19 mouse cellular contexts compared by ENCODE assay signal in the genomic region with DNA sequence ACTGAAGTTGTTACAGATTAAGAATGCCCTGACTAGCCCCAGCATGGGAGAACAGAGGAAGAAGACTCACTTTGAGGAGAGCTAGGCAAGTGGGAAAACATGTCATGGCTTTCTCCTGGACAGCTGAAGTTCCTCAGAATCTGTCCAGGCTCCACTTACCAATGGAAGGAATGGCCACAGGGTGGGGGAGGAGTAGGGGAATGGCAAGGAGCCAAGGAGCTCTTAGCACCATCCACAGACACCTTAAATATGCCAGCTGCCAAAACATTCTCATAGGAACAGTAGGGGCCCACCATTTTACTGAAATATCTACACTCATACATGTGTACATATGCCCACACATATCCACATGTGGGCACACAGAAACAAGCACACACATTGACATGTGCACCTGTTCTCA.
DNase-seq lines count a peak whose midpoint lies in the region; ATAC-seq and TF ChIP-seq lines count a peak whose summit lies in the region.
"Had no signal": no experiment of that assay in that cellular context is flagged by ENCODE, and none has a peak within 500 bp of the region (broad histone marks: within the 10 kb centered on the region; RNA-seq: fewer than 3 reads in every experiment).

No protein-coding gene starts in this region.

- no peaks in the 10 kb centered on the region for H3K36me3 ChIP-seq in heart, embryonic 14.5 days (ENCODE audit: control insufficient read depth, insufficient read depth, low read length)
- peaks cover 8% of the 10 kb centered on the region for H3K36me3 ChIP-seq in heart, adult 2 months (ENCODE audit: control insufficient read depth, insufficient read depth, low read length)
- no peaks in the 10 kb centered on the region for H3K36me3 ChIP-seq in embryonic facial prominence, embryonic 14.5 days (ENCODE audit: control insufficient read depth, insufficient read depth, low read length)
- no peaks in the 10 kb centered on the region for H3K36me3 ChIP-seq in myocyte (ENCODE audit: control insufficient read depth, insufficient read depth)
- H3K36me3 ChIP-seq: forebrain, embryonic 10.5 days; liver, embryonic 12.5 days had no signal

- intact Hi-C loops in heart, adult 2 months (cut with DNase I) = no loop called here

- no peak for DNase-seq in heart, adult 2 months
- DNase-seq in lung, postnatal 36 days = peak; percentile 8
- DNase-seq in lung, postnatal 14 days = no peak
- DNase-seq in embryonic facial prominence, embryonic 14.5 days (ENCODE audit: low spot score) = no peak
- no peak for DNase-seq in layer of hippocampus, postnatal 25 days (ENCODE audit: extremely low spot score in 1 of 2, low spot score in 1 of 2)
- DNase-seq in thymus, postnatal 25 days = no peak
- DNase-seq: adrenal gland, postnatal 25 days; gastrocnemius, postnatal 36 days; kidney, postnatal 14 days; midbrain, embryonic 14.5 days; right cerebral cortex, postnatal 4 days; thymus, adult 2 months had no signal

- no peak for ATAC-seq in heart, embryonic 14.5 days (ENCODE audit: insufficient number of reproducible peaks, insufficient read depth, low FRiP score, low read depth)
- no peak for ATAC-seq in embryonic facial prominence, embryonic 14.5 days (ENCODE audit: low read depth)
- ATAC-seq: intestine, postnatal 0 days; liver, embryonic 12.5 days; lung, postnatal 0 days had no signal

- TF ChIP-seq POLR2A in heart, adult 2 months (IDR thresholded peaks at IDR 0.05; ENCODE audit: insufficient read depth, low read depth, low read length) = no peak
- no peak for TF ChIP-seq POLR2A in myocyte (IDR thresholded peaks at IDR 0.05; ENCODE audit: insufficient read length, low read depth)

- no peak overlapping the region for H3ac ChIP-seq in myocyte (ENCODE audit: control insufficient read depth, insufficient read length)

- TF ChIP-seq CTCF in heart, adult 2 months (IDR thresholded peaks at IDR 0.05) = no peak

- no peak overlapping the region for H3K9ac ChIP-seq in heart, embryonic 14.5 days (ENCODE audit: low read length)
- H3K9ac ChIP-seq in heart, adult 2 months (ENCODE audit: low read depth, low read length) = no peak overlapping the region
- no peak overlapping the region for H3K9ac ChIP-seq in embryonic facial prominence, embryonic 14.5 days (ENCODE audit: low read depth, low read length)
- H3K9ac ChIP-seq: hindbrain, embryonic 14.5 days; liver, embryonic 12.5 days had no signal

- no peaks in the 10 kb centered on the region for H3K79me2 ChIP-seq in heart, adult 2 months (replicated peaks; ENCODE audit: control insufficient read depth, insufficient read depth, low read length)
- no peaks in the 10 kb centered on the region for H3K79me2 ChIP-seq in myocyte (ENCODE audit: control insufficient read depth, insufficient read depth)

- no peak overlapping the region for H3K4me3 ChIP-seq in heart, embryonic 14.5 days (ENCODE audit: control insufficient read depth in 1 of 2, insufficient read depth in 1 of 2, low read depth in 1 of 2, low read length in 2 of 2)
- H3K4me3 ChIP-seq in heart, adult 2 months = no peak overlapping the region
- no peak overlapping the region for H3K4me3 ChIP-seq in embryonic facial prominence, embryonic 14.5 days (ENCODE audit: low read depth, low read length)
- H3K4me3 ChIP-seq in myocyte = no peak overlapping the region
- H3K4me3 ChIP-seq: forebrain, embryonic 10.5 days; liver, embryonic 12.5 days had no signal

- no peaks in the 10 kb centered on the region for H3K27me3 ChIP-seq in heart, embryonic 14.5 days (ENCODE audit: control insufficient read depth, insufficient read depth, low read length)
- no peaks in the 10 kb centered on the region for H3K27me3 ChIP-seq in heart, adult 2 months (ENCODE audit: control insufficient read depth, insufficient read depth, low read length)
- H3K27me3 ChIP-seq in embryonic facial prominence, embryonic 14.5 days (replicated peaks; ENCODE audit: control insufficient read depth, insufficient read depth, low read length) = no peaks in the 10 kb centered on the region
- no peaks in the 10 kb centered on the region for H3K27me3 ChIP-seq in myocyte (ENCODE audit: control insufficient read depth, insufficient read depth, insufficient read length)
- H3K27me3 ChIP-seq: liver, embryonic 12.5 days had no signal

- no peak for TF ChIP-seq EP300 in heart, adult 2 months (IDR thresholded peaks at IDR 0.05; ENCODE audit: insufficient read depth, low read depth, low read length)

- no peaks in the 10 kb centered on the region for H3K9me3 ChIP-seq in heart, embryonic 14.5 days (ENCODE audit: control insufficient read depth, low read length)
- H3K9me3 ChIP-seq in embryonic facial prominence, embryonic 14.5 days (ENCODE audit: control insufficient read depth, low read length) = no peaks in the 10 kb centered on the region
- H3K9me3 ChIP-seq: forebrain, embryonic 10.5 days; liver, embryonic 12.5 days had no signal

- peak overlapping the region; percentile 30 to 34; a peak in 3 of 4 replicates for H3K27ac ChIP-seq in heart, embryonic 14.5 days (replicated peaks in 1 of 2; ENCODE audit: control insufficient read depth in 1 of 2, insufficient read depth in 1 of 2, low read depth in 2 of 2, low read length in 2 of 2)
- H3K27ac ChIP-seq in heart, adult 2 months = no peak overlapping the region
- H3K27ac ChIP-seq in embryonic facial prominence, embryonic 14.5 days (replicated peaks; ENCODE audit: low read depth, low read length) = 0 out of 2 replicates have a peak overlapping the region, but pooled peaks have one; percentile 22
- H3K27ac ChIP-seq: forebrain, embryonic 10.5 days; hindbrain, embryonic 14.5 days; liver, embryonic 12.5 days had no signal

- H3K4me2 ChIP-seq in heart, embryonic 14.5 days (ENCODE audit: low read length) = peak overlapping the region; percentile 25
- H3K4me2 ChIP-seq in embryonic facial prominence, embryonic 14.5 days (ENCODE audit: low read depth, low read length) = no peak overlapping the region
- H3K4me2 ChIP-seq in myocyte (ENCODE audit: low read depth) = peak overlapping the region; percentile 34
- H3K4me2 ChIP-seq: hindbrain, embryonic 14.5 days; liver, embryonic 12.5 days had no signal

- peaks cover 9 to 42% of the 10 kb centered on the region in 2 experiments for H3K4me1 ChIP-seq in heart, embryonic 14.5 days (ENCODE audit: control insufficient read depth in 2 of 2, insufficient read depth in 2 of 2, low read length in 2 of 2)
- peaks cover 7% of the 10 kb centered on the region for H3K4me1 ChIP-seq in heart, adult 2 months (ENCODE audit: control insufficient read depth, insufficient read depth, low read length)
- H3K4me1 ChIP-seq in embryonic facial prominence, embryonic 14.5 days (ENCODE audit: control insufficient read depth, insufficient read depth, low read length) = peaks cover 3% of the 10 kb centered on the region; the same call in 1 of the 2 replicates
- H3K4me1 ChIP-seq: forebrain, embryonic 10.5 days; liver, embryonic 12.5 days had no signal

TF ChIP-seq in myocyte, 11 proteins besides CTCF, POLR2A, EP300 and RAD21:
- TF ChIP-seq E2F4 (IDR thresholded peaks at IDR 0.05; ENCODE audit: insufficient read depth) (no peak), TCF12 (IDR thresholded peaks at IDR 0.05; ENCODE audit: insufficient read depth, poor library complexity, severe bottlenecking) (no peak), REST (IDR thresholded peaks at IDR 0.05; ENCODE audit: insufficient read depth, insufficient read length) (no peak), MYOG (IDR thresholded peaks at IDR 0.05; ENCODE audit: control insufficient read depth in 1 of 3, insufficient read depth in 1 of 3, insufficient read length in 2 of 3, low read depth in 2 of 3) (peak in 1 of 3 experiments; percentile 5), MYOD1 (IDR thresholded peaks at IDR 0.05; ENCODE audit: control insufficient read depth in 1 of 3, insufficient read length in 2 of 3, low read depth in 2 of 3) (peak in 1 of 3 experiments; percentile 40)
